Mouse (Mus musculus): ENCODE results near the gene Shf. TPM values are rescaled to one million over a fixed set of nuclear protein-coding genes. Genes with fewer than 3 reads are reported as not detected.

The Shf gene
- polyA plus RNA-seq, 1 experiment from 2014 or later = 4.6 TPM

GRCm38 (mm10) chr2:122377215-122377674, 8.3 kb upstream of the Shf start:
- H3K9me3 ChIP-seq = no peaks in the 10 kb centered on the region
- no peaks in the 10 kb centered on the region for H3K36me3 ChIP-seq (replicated peaks)
- WGBS = under 1% methylated on average over 28 of the region's 28 CpGs
- H3K27ac ChIP-seq = peak overlapping the region; percentile 93
- peak; percentile 97 for DNase-seq (ENCODE audit: extremely low spot score, low spot score)
- peak overlapping the region; percentile 71 for H3K4me3 ChIP-seq
- H3K4me1 ChIP-seq = peaks cover 20% of the 10 kb centered on the region
- H3K27me3 ChIP-seq (ENCODE audit: poor library complexity, severe bottlenecking) = peaks cover 7% of the 10 kb centered on the region; the same call in 1 of the 2 replicates

- DNase-seq (ENCODE audit: extremely low spot score, low spot score) = peak; percentile 73
- H3K27me3 ChIP-seq (ENCODE audit: poor library complexity, severe bottlenecking) = peaks cover 17% of the 10 kb centered on the region
- under 1% methylated on average over 22 of the region's 22 CpGs for WGBS
- H3K4me3 ChIP-seq = peak overlapping the region; percentile 75
- peak overlapping the region; percentile 92 for H3K27ac ChIP-seq
- H3K9me3 ChIP-seq = no peaks in the 10 kb centered on the region
- no peaks in the 10 kb centered on the region for H3K36me3 ChIP-seq (replicated peaks)
- peaks cover 20% of the 10 kb centered on the region for H3K4me1 ChIP-seq
Measured at GRCm38 (mm10) chr2:122376041-122376561, 7.1 kb upstream of the Shf start.

GRCm38 (mm10) chr2:122375391-122375991, 6.5 kb upstream of the Shf start:
- WGBS = under 1% methylated on average over 32 of the region's 32 CpGs
- H3K9me3 ChIP-seq = no peaks in the 10 kb centered on the region
- DNase-seq (ENCODE audit: extremely low spot score, low spot score) = peak; percentile 96
- H3K27me3 ChIP-seq (ENCODE audit: poor library complexity, severe bottlenecking) = peaks cover 23% of the 10 kb centered on the region
- no peaks in the 10 kb centered on the region for H3K36me3 ChIP-seq (replicated peaks)
- peaks cover 19% of the 10 kb centered on the region for H3K4me1 ChIP-seq
- peak overlapping the region; percentile 92 for H3K27ac ChIP-seq
- peak overlapping the region; percentile 75 for H3K4me3 ChIP-seq

- DNase-seq (ENCODE audit: extremely low spot score, low spot score) = no peak
- peak overlapping the region; percentile 78 for H3K27ac ChIP-seq
- 25% methylated on average over 23 of the region's 23 CpGs for WGBS
Measured at GRCm38 (mm10) chr2:122374666-122375331, 5.8 kb upstream of the Shf start.

GRCm38 (mm10) chr2:122374012-122374411, 5.0 kb upstream of the Shf start:
- no peaks in the 10 kb centered on the region for H3K9me3 ChIP-seq
- H3K4me3 ChIP-seq = no peak overlapping the region
- H3K27ac ChIP-seq = no peak overlapping the region
- peaks cover 31% of the 10 kb centered on the region for H3K27me3 ChIP-seq (ENCODE audit: poor library complexity, severe bottlenecking)
- H3K4me1 ChIP-seq = peaks cover 33% of the 10 kb centered on the region
- DNase-seq (ENCODE audit: extremely low spot score, low spot score) = peak; percentile 15
- no peaks in the 10 kb centered on the region for H3K36me3 ChIP-seq (replicated peaks)
- WGBS = 76% methylated on average over 5 of the region's 5 CpGs

More at GRCm38 (mm10) chr2:122374666-122375331, 5.8 kb upstream of the Shf start:
- Histone ChIP-seq H3K9me3 (no peaks in the 10 kb centered on the region), H3K4me3 (peak overlapping the region; percentile 75), H3K4me1 (peaks cover 25% of the 10 kb centered on the region), H3K36me3 (replicated peaks) (no peaks in the 10 kb centered on the region), H3K27me3 (ENCODE audit: poor library complexity, severe bottlenecking) (peaks cover 30% of the 10 kb centered on the region)

GRCm38 (mm10) chr2:122372541-122372940, 3.6 kb upstream of the Shf start:
- Histone ChIP-seq H3K4me1 (peaks cover 32% of the 10 kb centered on the region), H3K27ac (no peak overlapping the region), H3K9me3 (no peaks in the 10 kb centered on the region), H3K4me3 (no peak overlapping the region), H3K36me3 (replicated peaks) (no peaks in the 10 kb centered on the region), H3K27me3 (ENCODE audit: poor library complexity, severe bottlenecking) (peaks cover 30% of the 10 kb centered on the region)
- WGBS = 86% methylated on average over 1 of the region's 1 CpGs
- DNase-seq (ENCODE audit: extremely low spot score, low spot score) = no peak

- DNase-seq (ENCODE audit: extremely low spot score, low spot score) = no peak
- no peak overlapping the region for H3K4me3 ChIP-seq
- peaks cover 30% of the 10 kb centered on the region for H3K27me3 ChIP-seq (ENCODE audit: poor library complexity, severe bottlenecking)
- WGBS = 76% methylated on average over 3 of the region's 3 CpGs
- no peaks in the 10 kb centered on the region for H3K36me3 ChIP-seq (replicated peaks)
- H3K27ac ChIP-seq = no peak overlapping the region
- H3K9me3 ChIP-seq = no peaks in the 10 kb centered on the region
- peaks cover 37% of the 10 kb centered on the region for H3K4me1 ChIP-seq
Measured at GRCm38 (mm10) chr2:122372067-122372466, 3.1 kb upstream of the Shf start.

GRCm38 (mm10) chr2:122370101-122370750, 1.3 kb upstream of the Shf start:
- Histone ChIP-seq H3K4me3 (no peak overlapping the region), H3K36me3 (replicated peaks) (no peaks in the 10 kb centered on the region; the same call in 1 of the 2 replicates), H3K27ac (no peak overlapping the region), H3K27me3 (ENCODE audit: poor library complexity, severe bottlenecking) (peaks cover 30% of the 10 kb centered on the region), H3K4me1 (peaks cover 49% of the 10 kb centered on the region), H3K9me3 (no peaks in the 10 kb centered on the region)
- DNase-seq (ENCODE audit: extremely low spot score, low spot score) = no peak
- WGBS = 11% methylated on average over 10 of the region's 10 CpGs

- DNase-seq (ENCODE audit: extremely low spot score, low spot score) = peak; percentile 50
- WGBS = under 1% methylated on average over 49 of the region's 55 CpGs
- H3K4me1 ChIP-seq = peaks cover 45% of the 10 kb centered on the region
- H3K36me3 ChIP-seq (replicated peaks) = peaks cover 14% of the 10 kb centered on the region
- H3K27me3 ChIP-seq (ENCODE audit: poor library complexity, severe bottlenecking) = peaks cover 30% of the 10 kb centered on the region
- no peaks in the 10 kb centered on the region for H3K9me3 ChIP-seq
- peak overlapping the region; percentile 96 for H3K27ac ChIP-seq
- H3K4me3 ChIP-seq = peak overlapping the region; percentile 98
Measured at GRCm38 (mm10) chr2:122368081-122368971, 636 bp downstream of the Shf start.

- DNase-seq (ENCODE audit: extremely low spot score, low spot score) = no peak
- H3K36me3 ChIP-seq (replicated peaks) = peaks cover 20% of the 10 kb centered on the region
- peaks cover 48% of the 10 kb centered on the region for H3K4me1 ChIP-seq
- H3K27ac ChIP-seq = peak overlapping the region; percentile 96
- peak overlapping the region; percentile 98 for H3K4me3 ChIP-seq
- H3K27me3 ChIP-seq (ENCODE audit: poor library complexity, severe bottlenecking) = peaks cover 30% of the 10 kb centered on the region
- no peaks in the 10 kb centered on the region for H3K9me3 ChIP-seq
- WGBS = 17% methylated on average over 4 of the region's 4 CpGs
Measured at GRCm38 (mm10) chr2:122367701-122368080, 1.3 kb downstream of the Shf start.

- no peak for DNase-seq (ENCODE audit: extremely low spot score, low spot score)
- Histone ChIP-seq H3K4me1 (peaks cover 53% of the 10 kb centered on the region), H3K36me3 (replicated peaks) (peaks cover 25% of the 10 kb centered on the region), H3K9me3 (no peaks in the 10 kb centered on the region), H3K27ac (peak overlapping the region; percentile 62; the same call in 1 of the 2 replicates), H3K27me3 (ENCODE audit: poor library complexity, severe bottlenecking) (peaks cover 28% of the 10 kb centered on the region), H3K4me3 (peak overlapping the region; percentile 98)
- WGBS = 47% methylated on average over 4 of the region's 4 CpGs
Measured at GRCm38 (mm10) chr2:122367181-122367580, 1.8 kb downstream of the Shf start.

GRCm38 (mm10) chr2:122366706-122367105, 2.3 kb downstream of the Shf start:
- no peaks in the 10 kb centered on the region for H3K9me3 ChIP-seq
- peak overlapping the region; percentile 62; the same call in 1 of the 2 replicates for H3K27ac ChIP-seq
- peak overlapping the region; percentile 98 for H3K4me3 ChIP-seq
- DNase-seq (ENCODE audit: extremely low spot score, low spot score) = no peak
- H3K27me3 ChIP-seq (ENCODE audit: poor library complexity, severe bottlenecking) = peaks cover 25% of the 10 kb centered on the region
- H3K36me3 ChIP-seq (replicated peaks) = peaks cover 29% of the 10 kb centered on the region
- peaks cover 58% of the 10 kb centered on the region for H3K4me1 ChIP-seq
- WGBS = 39% methylated on average over 5 of the region's 5 CpGs
